Mouse (Mus musculus) 3134 (cell line): ENCODE measurements around the gene Gpc6.

Source experiments
- DNase-seq: peaks from one replicate; pipeline ENCODE4 v3.0.0-alpha.2; 2011; ENCODE audit warnings: low spot score; ENCODE audit not compliant: insufficient read length; ENCODE audit errors: extremely low read depth

Gene Gpc6

DNA sequence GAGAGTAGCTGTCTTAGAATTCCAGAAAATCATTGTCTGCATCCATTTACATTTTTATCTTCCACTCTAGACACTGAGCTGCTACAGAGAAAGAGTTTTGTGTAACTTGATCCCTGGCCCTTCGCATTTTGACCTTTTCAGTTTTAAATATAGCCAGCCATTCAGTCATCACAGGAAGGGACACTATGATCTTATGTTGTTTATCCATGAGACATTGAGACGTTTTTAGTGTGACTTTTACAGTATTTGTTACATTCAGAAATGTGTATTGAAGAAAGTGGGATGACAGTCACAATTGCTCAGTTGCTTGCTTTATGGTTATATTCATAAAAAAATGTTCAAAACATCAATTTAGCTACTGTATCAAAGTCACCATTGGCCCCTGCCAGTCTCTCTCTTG, 130.0 kb downstream of the Gpc6 start:
- no peak for DNase-seq

DNA sequence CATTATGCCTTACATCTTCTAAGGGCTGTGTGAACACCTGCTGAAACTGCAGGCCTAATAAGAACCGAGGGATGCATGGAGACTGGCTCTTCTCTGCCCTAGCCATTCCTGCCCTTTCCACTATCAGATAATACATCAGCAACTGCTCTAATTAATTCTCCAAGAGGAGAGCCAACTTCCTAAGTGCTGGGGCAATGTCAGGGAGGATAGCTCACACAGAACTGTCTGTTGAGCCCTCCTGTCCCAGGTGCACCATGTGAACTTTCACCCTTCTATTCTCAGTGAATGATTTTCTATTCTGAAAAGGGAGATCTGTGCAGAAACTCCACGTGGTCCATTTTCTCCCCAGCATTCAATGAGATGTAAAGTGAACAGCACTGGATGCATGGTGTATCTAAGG, 136.0 kb downstream of the Gpc6 start:
- no peak for DNase-seq

DNA sequence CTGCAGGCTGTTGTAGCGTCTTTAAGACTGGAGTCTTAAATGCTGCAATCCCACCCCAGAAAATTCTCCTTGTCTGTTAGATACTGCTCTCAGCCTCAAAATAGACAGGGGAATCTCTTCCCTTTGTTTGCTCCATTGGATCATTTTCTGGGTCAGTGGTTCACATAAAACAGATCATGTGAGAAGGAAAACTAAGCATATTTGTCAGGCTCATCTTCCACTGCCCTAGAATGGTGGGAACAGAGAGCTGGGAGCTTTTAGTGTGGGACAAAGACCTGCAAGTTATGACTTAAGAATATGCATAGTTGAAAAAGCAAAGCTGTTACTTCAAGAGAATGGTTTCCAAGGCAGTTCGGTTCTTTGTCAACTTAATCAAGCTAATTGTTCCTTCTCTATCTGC, 136.4 kb downstream of the Gpc6 start:
- DNase-seq: no peak

DNA sequence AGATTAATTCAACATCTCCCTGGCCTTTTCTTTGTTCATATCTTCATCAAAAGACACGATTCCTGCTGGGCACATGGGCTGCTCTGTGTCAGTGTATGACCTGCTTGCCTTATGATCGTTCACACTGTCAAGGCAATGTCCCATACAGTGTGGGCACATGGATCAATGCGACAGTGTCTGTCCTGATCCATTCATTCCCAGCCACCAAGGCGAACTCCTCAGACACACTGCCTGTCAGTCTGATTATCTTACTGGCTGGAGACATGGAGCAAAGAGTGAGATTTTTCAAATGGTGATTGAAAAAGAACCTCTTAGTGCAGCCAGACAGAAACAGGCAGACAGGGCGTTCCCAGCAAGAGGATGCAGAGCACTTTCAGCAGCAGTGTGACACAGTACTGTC, 143.1 kb downstream of the Gpc6 start:
- no peak for DNase-seq

DNA sequence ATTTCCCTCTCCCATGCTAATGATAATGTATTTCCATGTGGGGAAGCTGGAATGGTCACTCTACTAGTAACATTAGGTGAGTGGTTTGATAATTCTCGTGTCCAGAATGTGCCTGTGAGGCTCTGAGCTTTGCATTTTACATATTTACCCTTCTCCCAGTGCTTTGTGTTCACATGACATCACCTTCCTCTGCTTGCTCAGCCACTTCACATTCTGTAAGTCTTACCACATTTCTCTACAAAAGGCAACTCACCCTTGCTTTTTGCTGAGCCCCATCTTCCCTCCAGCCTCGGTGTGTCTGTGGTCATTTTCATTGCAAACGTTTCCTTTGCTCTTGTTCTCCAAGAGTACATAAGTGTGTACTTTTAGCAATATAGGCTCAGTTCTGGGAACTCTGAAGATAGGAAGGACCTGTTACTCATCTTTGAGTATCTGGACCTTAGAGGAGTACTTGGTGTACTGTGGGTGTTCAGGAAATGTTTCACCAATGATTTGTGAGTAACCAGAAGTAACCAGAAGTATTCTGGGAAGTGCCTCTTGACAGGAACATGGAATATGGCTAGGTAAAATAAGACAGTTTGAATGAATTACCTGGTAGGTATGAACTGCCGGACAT, 145.5 kb downstream of the Gpc6 start:
- no peak for DNase-seq

DNA sequence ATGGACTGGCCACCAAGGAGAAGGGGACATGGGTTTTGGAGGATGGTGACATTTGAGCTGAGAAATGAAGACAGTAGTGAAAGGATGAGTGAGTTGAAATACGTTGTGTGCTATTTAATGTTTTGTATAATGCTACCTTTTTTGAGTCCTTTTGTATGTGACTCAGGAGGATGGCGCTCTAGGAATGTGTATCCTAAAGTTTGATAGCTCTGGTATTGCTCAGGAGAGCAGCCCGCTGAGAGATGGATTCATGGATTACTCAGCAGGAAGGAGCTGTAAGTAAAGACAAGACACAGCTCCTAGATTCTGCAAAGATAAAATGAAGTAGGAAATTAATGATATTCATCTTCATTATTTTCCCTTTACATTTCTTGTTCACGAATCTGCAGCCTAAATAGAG, 168.5 kb downstream of the Gpc6 start:
- no peak for DNase-seq

DNA sequence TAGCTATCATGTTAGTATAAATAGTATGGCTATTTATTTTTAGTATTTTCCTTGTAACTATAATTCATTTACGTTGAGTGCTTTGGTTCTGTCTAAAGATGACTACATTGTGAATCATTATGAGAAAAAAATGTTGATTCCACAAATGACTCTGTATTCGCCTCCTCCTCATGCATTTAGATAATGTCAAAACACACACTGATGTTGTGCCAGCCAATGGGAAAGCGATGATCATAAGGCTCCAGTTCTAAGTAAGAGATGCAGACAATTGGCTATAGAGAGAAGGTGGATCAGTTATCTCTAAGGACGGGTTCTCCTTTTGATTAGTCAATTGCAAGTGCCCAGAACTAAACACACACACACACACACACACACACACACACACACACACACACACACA, 181.8 kb downstream of the Gpc6 start:
- DNase-seq: no peak

DNA sequence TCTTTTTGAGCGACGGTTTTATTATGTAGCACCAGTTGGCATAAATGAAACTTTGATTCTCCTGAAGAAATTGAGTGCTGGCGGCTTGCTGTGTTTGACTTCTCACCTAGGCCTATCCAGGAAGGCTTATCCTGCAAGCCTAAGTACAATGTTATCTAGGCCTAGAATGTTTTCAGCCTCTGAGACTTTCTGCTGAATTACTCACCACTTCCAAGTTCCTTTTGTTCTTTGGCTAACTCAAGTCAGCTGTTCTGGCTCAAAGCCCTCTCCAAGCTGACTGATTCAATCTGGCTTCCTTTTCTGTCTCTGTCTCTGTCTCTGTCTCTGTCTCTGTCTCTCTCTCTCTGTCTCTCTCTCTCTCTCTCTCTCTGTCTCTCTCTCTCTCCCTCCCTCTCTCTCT, 188.0 kb downstream of the Gpc6 start:
- no peak for DNase-seq

DNA sequence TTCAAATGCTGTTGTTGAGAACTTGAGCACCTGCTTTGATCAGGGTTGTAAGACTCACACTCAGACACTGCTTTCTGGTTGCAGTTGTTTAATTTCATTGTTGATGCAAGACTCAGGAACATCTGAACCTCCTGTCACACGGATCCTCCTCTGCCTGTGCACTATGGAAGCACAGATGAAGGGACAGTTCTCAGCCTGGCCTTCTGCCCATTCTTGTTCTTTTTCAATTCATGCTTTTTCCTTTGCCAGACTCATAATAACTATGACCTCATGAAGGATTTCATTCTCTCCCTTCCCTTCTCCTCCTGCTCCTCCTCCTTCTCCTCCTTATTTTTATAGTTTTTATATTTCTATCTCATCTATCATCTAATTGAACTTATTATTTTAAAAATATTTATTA, 196.9 kb downstream of the Gpc6 start:
- DNase-seq: no peak

DNA sequence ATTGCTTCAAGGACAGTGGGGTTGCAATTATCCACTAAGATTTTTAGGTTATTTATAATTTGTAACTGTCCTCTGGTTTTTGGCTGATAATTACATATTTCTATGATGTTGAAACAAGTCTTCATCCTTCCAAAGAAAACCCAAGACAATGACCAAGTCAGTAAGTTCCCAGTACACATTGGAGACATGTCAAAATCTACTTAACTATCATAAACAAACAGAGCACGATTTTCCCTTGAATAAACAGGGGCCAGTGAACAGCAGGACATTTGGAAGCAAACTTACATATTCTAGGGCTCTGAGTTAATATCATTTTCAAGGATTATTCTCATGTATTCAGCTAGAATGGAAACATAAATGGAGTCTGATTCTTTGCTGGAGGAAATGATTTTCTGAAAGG, 205.2 kb downstream of the Gpc6 start:
- no peak for DNase-seq

DNA sequence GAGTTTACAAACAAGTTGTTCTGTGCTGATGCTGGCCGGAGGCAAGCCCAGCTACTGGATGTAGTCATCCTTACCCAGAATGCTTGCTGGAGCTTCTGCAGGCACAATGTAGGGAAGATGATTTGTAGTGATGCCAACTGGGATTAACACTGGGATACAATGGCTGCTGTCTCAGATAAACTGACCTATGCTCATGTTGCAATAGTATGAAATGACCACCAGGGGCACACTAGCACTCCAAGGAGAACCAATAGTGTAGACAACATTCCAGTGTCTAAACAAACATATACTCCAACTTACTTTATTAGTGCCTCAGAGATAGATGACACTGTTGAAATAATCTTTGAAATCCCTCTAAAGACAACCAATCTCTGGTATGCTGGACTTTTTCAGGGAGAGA, 206.2 kb downstream of the Gpc6 start:
- DNase-seq: no peak

DNA sequence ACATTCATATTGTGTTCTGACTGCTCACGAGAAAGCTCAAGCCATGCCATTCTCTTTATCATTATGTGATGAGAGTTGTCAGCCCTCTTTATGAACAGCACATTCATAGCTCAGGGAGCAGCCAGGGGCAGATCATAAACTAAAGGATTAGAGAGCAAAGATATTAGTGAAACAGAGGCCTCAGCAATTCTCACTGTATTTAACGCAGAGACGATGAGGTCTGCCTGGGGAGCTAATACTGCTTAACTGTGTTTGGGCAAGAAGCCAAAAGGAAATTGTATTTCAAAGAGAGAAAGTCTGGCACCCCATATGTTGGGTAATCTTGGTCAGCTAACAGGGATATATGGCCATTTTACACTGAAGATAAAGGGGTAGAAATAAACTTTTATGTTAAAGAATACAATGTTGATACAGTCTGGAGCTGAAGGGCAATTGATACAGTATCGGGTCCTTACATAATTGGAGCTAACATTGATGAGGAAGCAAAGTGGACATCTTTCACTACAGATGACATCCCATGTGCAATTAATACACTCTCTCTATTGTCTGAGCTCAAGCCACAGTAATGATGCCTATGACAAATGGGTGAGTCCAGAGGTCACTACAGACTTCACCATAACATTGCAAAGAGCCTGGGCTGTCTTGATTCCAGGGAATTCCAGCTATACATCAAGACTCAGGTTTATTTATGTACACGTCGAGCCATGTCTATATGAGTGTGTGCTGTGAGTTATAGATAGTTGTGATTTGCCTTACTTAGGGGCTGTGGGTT, 216.1 kb downstream of the Gpc6 start:
- DNase-seq: no peak

DNA sequence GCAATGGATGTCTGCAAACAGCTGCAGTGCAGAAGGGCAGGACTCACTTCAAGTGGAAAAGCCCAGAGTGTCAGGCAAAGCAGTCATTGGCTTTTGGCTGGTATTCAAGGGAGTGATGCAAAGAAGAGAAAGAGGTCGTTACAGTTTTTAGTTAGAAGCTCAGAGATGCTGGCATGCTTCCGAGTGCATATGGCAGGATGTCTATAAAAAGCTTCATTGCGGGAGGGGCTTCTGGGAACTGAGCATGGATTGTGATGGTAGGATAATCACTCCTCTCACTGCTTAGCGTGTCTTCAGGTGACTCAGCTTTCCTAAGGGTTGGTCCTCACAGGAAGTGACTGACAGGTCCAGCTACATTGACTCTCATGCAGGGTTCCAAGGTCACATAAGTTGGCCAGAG, 221.0 kb downstream of the Gpc6 start:
- DNase-seq: no peak

DNA sequence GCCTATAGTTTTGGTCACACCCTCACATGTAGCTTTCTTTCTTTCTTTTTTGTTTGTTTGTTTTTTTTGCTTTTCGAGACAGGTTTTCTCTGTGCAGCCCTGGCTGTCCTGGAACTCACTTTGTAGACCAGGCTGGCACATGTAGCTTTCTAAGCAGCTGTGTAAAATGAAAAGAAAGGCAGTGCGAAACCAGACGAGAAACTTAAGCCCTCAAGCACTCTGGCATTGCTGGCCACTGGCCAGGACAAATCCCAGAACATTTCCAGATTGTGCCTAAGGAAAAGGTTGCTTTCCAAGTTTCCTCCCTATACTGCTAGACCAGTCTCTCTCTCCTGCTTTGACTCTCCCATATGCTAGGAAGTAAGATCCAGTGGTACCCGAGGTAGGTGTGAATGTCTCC, 221.6 kb downstream of the Gpc6 start:
- DNase-seq: no peak

DNA sequence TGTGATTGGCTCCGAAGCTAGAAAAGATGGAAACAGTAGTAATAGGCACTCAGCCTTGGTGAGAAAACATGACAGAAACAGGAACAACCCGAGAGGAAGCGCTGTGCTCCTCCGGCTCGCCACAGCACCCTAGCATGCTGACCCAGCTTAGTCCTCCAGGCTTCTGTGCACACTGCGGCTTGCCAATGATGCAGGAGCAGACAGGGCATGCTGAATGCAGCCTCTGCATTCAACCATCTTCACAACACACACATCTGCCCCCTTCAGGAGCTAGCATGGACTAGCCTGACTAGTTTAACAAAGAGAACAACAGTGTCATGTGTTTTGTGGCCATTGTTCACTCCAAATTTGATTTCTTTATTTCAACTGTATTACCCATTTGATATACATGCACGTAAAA, 226.5 kb downstream of the Gpc6 start:
- DNase-seq: no peak

DNA sequence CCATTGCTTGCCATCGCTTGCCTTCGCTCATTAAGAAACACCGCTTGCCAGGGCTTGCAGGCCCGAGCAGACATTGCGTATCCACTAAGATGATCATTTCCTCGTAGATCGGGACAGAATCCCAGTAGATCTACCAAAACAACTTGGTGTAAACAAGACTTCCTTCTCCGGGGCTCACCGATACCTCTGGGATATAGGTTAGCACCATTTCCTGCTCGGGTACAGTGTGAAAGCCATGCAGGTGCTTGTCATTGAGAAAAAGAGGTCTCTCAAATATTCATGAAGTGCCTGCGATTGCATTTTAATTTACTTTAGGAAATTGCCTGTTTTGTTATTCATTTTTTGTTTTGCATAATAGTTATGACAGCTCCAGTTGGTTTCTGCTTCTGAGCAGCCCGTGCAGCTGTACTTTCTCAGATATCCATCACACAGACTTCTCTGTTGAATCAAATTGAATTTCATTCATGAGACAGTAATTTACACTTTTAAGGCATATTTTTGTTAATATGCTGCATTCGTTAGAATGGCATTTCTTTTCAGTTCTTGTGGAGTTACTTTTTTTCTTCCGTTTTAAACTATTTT, 230.9 kb downstream of the Gpc6 start:
- no peak for DNase-seq

DNA sequence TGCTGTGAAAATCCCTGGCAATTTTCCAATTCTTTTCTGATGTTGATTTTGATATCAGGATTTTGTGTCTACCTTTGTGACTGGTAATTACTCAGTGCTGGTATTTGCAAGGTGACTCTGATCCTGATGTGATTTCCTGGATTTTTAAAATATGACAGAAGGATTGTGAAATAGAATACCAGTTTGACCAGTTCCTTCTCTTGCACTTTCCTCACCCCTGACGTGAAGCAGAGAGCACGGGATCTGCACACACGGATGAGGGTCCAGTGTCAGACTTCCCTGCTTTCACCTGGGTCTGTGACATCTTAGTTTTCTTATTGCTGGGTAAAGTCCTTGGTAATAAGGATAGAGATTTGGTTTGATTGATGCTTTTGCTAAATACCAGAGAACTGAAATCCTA, 232.3 kb downstream of the Gpc6 start:
- no peak for DNase-seq

DNA sequence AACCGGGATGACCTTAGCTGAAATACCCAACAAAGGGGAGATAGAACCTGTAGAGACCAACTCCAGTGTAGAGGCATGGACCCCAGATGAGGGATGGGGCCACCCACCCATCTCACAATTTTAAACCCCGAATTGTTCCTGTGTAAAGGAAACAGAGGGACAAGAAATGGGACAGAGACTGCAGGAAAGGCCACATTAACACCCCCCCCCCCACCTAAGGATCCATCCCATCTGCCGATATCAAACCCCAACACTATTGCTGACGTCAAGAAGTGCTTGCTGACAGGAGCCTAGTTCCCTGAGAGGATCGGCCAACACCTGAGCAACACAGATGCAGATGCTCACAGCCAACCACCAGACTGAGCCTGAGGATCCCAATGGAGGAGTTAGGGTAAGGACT, 241.2 kb downstream of the Gpc6 start:
- no peak for DNase-seq

DNA sequence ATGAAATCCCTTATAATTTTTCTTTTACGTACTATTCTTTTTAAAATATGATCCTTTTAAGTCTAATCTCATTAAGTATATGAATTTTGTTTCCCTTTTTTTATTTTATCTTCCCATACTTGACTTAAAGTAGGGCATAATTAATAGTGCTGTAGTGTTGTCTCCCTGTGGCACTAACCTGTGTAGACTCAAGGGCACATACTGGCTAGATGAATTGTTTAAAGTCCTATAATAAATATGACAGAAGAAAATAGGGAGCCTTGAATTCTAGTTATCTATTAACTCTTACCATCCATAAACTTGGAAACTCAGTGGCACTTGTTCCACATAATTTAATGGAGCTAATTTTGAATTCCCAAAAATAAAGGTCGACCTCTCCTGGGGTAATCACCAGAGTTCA, 268.2 kb downstream of the Gpc6 start:
- DNase-seq: no peak

DNA sequence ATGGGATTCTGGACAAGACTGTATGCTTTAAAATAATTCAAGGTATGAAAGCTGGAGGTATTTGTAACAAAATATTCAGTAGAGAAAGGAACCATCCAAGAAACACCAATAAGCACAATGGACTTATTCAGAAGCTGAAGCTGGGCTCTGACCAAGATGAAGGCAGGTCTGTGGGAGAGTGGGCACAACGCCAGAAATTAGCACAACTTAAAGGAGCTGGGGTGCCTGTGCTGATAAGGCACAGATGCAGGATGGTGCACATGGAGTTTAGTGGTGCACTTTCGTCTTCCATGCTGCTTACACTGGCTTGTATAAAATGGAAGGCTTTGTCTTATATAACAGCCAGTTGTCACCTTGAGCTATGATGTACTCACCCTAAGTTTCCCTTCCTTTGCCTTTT, 276.9 kb downstream of the Gpc6 start:
- DNase-seq: no peak

DNA sequence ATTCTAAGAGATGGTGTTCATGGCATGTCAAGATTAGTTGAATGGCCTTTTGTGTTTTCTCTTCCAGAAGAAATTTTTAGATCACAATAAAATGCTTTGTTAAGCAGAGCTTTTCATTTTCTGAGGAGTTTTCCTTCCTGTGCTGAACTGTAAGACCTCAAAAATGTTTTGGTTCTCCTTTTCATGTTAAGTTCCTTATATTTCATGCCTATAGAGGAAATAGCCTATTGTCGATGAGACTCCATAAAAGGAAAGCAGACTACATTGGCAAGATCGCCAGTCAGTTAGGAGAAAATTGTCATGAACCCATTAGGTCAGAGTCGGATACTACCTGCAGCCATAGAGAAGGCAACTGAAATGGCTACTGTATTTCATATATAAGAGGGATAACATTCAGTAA, 278.8 kb downstream of the Gpc6 start:
- DNase-seq: no peak

DNA sequence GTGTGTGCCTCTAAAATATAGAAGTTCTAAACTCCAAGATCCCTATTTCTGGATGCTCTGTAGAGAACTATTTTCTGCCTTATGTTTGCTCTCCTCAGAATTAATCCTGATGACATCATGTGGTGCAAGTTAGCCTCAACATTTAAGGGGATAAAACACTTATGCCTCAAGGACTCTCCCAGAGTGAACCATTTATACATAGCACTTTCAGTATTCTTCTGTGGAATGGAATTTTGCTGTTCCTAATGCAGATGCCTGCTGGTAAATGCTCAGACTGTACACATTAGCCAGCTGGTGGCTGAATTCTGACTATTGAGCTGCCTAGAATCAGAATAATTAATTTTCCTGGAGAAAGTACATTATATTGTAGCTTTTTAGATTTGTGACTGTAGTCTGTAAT, 289.3 kb downstream of the Gpc6 start:
- DNase-seq: no peak
